Mouse (Mus musculus) CD4-positive, CD25-positive, alpha-beta regulatory T cell, adult 4 months (primary cell): Measurements from ENCODE around the gene Susd6. TPM values are rescaled to one million over a fixed set of nuclear protein-coding genes. Genes with fewer than 3 reads are reported as not detected.
"Not testable (repeated sequence)": the region's sequence is repeated elsewhere in the genome, so short reads cannot be mapped to it uniquely, and the experiment has no call there.

Experiments used
- ATAC-seq: one replicate; pipeline ENCODE4 v1.8.0; 2017
- polyA plus RNA-seq, 2 experiments: library from polyadenylated mRNA; unstranded; fragments of 100-300 nt; shearing (Covaris generic); gene quantifications; one replicate each; pipeline ENCODE4 v1.2.1; 2017

Susd6 gene
- polyA plus RNA-seq, 2 experiments from 2014 or later = 23.1 to 29.8 TPM

- no peak for ATAC-seq
These were observed 23.6 kb downstream of the Susd6 start for GRCm38 (mm10) chr12:80813872-80814271.

- ATAC-seq = no peak
These were observed 24.2 kb downstream of the Susd6 start for GRCm38 (mm10) chr12:80814529-80814928.

GRCm38 (mm10) chr12:80815298-80815697 is 25.0 kb downstream of the Susd6 start:
- peak; percentile 50 for ATAC-seq

- peak; percentile 9 for ATAC-seq
These were observed 25.6 kb downstream of the Susd6 start for GRCm38 (mm10) chr12:80815893-80816292.

- peak; percentile 63 for ATAC-seq
These were observed 26.2 kb downstream of the Susd6 start for GRCm38 (mm10) chr12:80816380-80817086.

- no peak for ATAC-seq
These were observed 27.5 kb downstream of the Susd6 start for GRCm38 (mm10) chr12:80817697-80818235.

GRCm38 (mm10) chr12:80819020-80819419 is 28.7 kb downstream of the Susd6 start:
- ATAC-seq = not testable (repeated sequence)

- no peak for ATAC-seq
These were observed 31.1 kb downstream of the Susd6 start for GRCm38 (mm10) chr12:80821312-80822007.

GRCm38 (mm10) chr12:80822533-80822932 is 32.2 kb downstream of the Susd6 start:
- ATAC-seq = no peak

GRCm38 (mm10) chr12:80824202-80824601 is 33.9 kb downstream of the Susd6 start:
- no peak for ATAC-seq

- no peak for ATAC-seq
These were observed 36.1 kb downstream of the Susd6 start for GRCm38 (mm10) chr12:80826423-80826822.

GRCm38 (mm10) chr12:80827464-80828015 is 37.2 kb downstream of the Susd6 start:
- ATAC-seq = no peak

GRCm38 (mm10) chr12:80828020-80828419 is 37.7 kb downstream of the Susd6 start:
- ATAC-seq = no peak

GRCm38 (mm10) chr12:80828951-80829350 is 38.6 kb downstream of the Susd6 start:
- no peak for ATAC-seq

GRCm38 (mm10) chr12:80830211-80830610 is 39.9 kb downstream of the Susd6 start:
- no peak for ATAC-seq

- no peak for ATAC-seq
These were observed 40.5 kb downstream of the Susd6 start for GRCm38 (mm10) chr12:80830820-80831219.

- no peak for ATAC-seq
These were observed 42.0 kb downstream of the Susd6 start for GRCm38 (mm10) chr12:80832313-80832712.

- ATAC-seq = peak; percentile 90
These were observed 43.2 kb downstream of the Susd6 start for GRCm38 (mm10) chr12:80833541-80833940.

GRCm38 (mm10) chr12:80834156-80834900 is 44.0 kb downstream of the Susd6 start:
- ATAC-seq = no peak

- ATAC-seq = no peak
These were observed 44.7 kb downstream of the Susd6 start for GRCm38 (mm10) chr12:80834901-80835570.

- no peak for ATAC-seq
These were observed 47.3 kb downstream of the Susd6 start for GRCm38 (mm10) chr12:80837614-80838013.

GRCm38 (mm10) chr12:80838271-80838670 is 48.0 kb downstream of the Susd6 start:
- no peak for ATAC-seq
